In the genomic region with DNA sequence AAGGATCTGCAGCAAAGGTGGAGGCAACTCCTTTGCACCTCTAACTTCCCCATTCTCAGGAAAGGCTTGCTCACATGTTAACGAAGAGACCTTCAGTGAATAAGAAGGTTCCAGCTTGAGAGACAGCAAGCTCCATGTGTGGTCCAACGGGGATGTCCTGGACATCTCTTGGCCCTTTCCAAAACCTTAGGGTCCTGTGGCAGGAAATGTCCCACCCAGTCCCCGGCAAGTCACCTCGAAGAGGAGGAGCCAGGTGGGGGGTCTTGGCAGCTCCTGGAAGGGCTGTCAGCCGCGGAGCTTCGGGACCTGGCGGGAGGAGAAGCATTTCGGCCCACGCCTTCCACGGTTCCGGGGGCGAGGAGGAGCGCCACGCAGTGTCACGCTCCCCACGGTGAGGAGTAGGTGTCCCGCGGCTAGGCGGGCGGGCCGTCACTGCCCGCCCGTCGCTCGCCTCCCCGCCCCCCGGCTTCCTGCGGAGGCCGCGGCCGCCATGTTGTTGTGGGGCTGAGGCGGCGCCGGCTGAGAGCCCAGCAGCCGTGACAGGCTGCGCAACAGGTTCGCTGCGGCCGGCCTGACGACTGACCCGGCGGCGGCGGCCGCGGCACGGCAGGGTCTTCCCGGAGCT, we compare ENCODE assay signal across 8 mouse cellular contexts. TPM values are rescaled to one million over a fixed set of nuclear protein-coding genes. Genes with fewer than 3 reads are reported as not detected.
DNase-seq lines count a peak whose midpoint lies in the region; ATAC-seq and TF ChIP-seq lines count a peak whose summit lies in the region.

A gene (plus strand): TSS at position 98 of the 625 bp plus-strand sequence.
A gene (minus strand): TSS at position 387 of the 625 bp plus-strand sequence.

- no peak for DNase-seq in Patski (ENCODE audit: low read depth, low spot score)
- DNase-seq in cerebellum, postnatal 10 days: peak; percentile 83
- peak; percentile 31 to 53 for DNase-seq in frontal cortex, postnatal 14 days (ENCODE audit: low spot score in 2 of 2)
- DNase-seq in layer of hippocampus, postnatal 36 days: peak; percentile 74 to 75
- peak; percentile 72 for DNase-seq in lung, postnatal 25 days (ENCODE audit: low spot score)
- DNase-seq in retina, adult 2 months (ENCODE audit: low read depth, low spot score): peak; percentile 56
- DNase-seq in thymus, postnatal 36 days: peak; percentile 80 to 82

- H3K4me2 ChIP-seq in hindbrain, embryonic 12.5 days (replicated peaks): peak within 1 kb of the TSS; percentile 81

- peak within 1 kb of the TSS; percentile 87 for H3K9ac ChIP-seq in hindbrain, embryonic 12.5 days

- H3K4me3 ChIP-seq in hindbrain, embryonic 12.5 days: peak within 1 kb of the TSS; percentile 94

- H3K36me3 ChIP-seq in hindbrain, embryonic 12.5 days: no peaks in the 10 kb centered on the region

- CTCF ChIA-PET in Patski (lab: Charles Lee): interaction anchor here (1.3 to 1.5 kb wide), 2 partner anchors 10 to 35 kb away, joined by 3 to 5 read pairs; no protein-coding TSS in a partner anchor

- POLR2A ChIA-PET in Patski (lab: Charles Lee): interaction anchor here (0.9 to 1.1 kb wide), 3 partner anchors 10 to 24 kb away, joined by 3 to 4 read pairs (median 3); no protein-coding TSS in a partner anchor

- H3K27me3 ChIP-seq in Patski: no peaks in the 10 kb centered on the region
- H3K27me3 ChIP-seq in hindbrain, embryonic 12.5 days: peaks cover 5% of the 10 kb centered on the region; the same call in 1 of the 2 replicates

- no peaks in the 10 kb centered on the region for H3K9me3 ChIP-seq in hindbrain, embryonic 12.5 days (replicated peaks)

- TF ChIP-seq CTCF in Patski (IDR thresholded peaks at IDR 0.05): no peak

- under 1% methylated on average over 40 of the region's 49 CpGs for WGBS in hindbrain, embryonic 12.5 days

- in situ Hi-C loops in Patski (cut with MboI; ENCODE audit: low pct_unique_long_range_greater_than_20kb): no loop called here

- peaks cover 6% of the 10 kb centered on the region for H3K4me1 ChIP-seq in hindbrain, embryonic 12.5 days

- peak; percentile 91 for ATAC-seq in Patski
- peak; percentile 90 for ATAC-seq in hindbrain, embryonic 12.5 days (ENCODE audit: low FRiP score)

- peak within 1 kb of the TSS; percentile 52 for H3K27ac ChIP-seq in hindbrain, embryonic 12.5 days

RNA-seq across cellular contexts. Expression of the first gene that starts in this region (rescaled TPM):
- polyA plus RNA-seq in Patski (2021): 45.4 TPM
- 20.7 and 21.8 TPM in 2 replicates for polyA plus RNA-seq in hindbrain, embryonic 12.5 days (2016; fragmentation: Nextera tagmentation; extraction: Ambion mirVana)
- total RNA-seq in layer of hippocampus, postnatal 36 days (2021): 100 to 1,000 TPM in 1 of 2 experiments, 10 to 100 TPM in 1; 87.2 to 104 TPM

RNA-seq across cellular contexts. Expression of the second gene that starts in this region (rescaled TPM):
- polyA plus RNA-seq in Patski (2021): not detected
- not detected in 2 replicates for polyA plus RNA-seq in hindbrain, embryonic 12.5 days (2016; fragmentation: Nextera tagmentation; extraction: Ambion mirVana)
- not detected for total RNA-seq in layer of hippocampus, postnatal 36 days (2021)
